Mouse (Mus musculus): ENCODE data around the gene Clk2. TPM values are rescaled to one million over a fixed set of nuclear protein-coding genes. Genes with fewer than 3 reads are reported as not detected.

Clk2 gene
- total and polyA plus RNA-seq, 2 experiments, result 7.4 to 23.9 TPM

GRCm38 (mm10) chr3:89187690-89188477 is 23.3 kb downstream of the Clk2 start:
- no peak for TF ChIP-seq CTCF (IDR thresholded peaks at IDR 0.05; ENCODE audit: low read depth, low read length)
- H3K79me2 ChIP-seq (ENCODE audit: control insufficient read depth, insufficient read depth, low read length), result no peaks in the 10 kb centered on the region
- peak overlapping the region; percentile 23; the same call in 1 of the 2 replicates for H3K4me3 ChIP-seq (ENCODE audit: insufficient read depth, low read depth, low read length)
- no peaks in the 10 kb centered on the region for H3K27me3 ChIP-seq (ENCODE audit: control insufficient read depth, insufficient read depth, low read length)
- H3K4me1 ChIP-seq (ENCODE audit: control insufficient read depth, insufficient read depth, low read length), result no peaks in the 10 kb centered on the region
- no peak for DNase-seq (ENCODE audit: extremely low read depth, low read depth, low spot score)
- H3K9ac ChIP-seq (ENCODE audit: low read depth, low read length), result no peak overlapping the region
- H3K27ac ChIP-seq (replicated peaks; ENCODE audit: insufficient read depth, low read depth, low read length), result peak overlapping the region; percentile 7; the same call in 1 of the 2 replicates
- 95% methylated on average over 18 of the region's 18 CpGs for WGBS
- no peaks in the 10 kb centered on the region for H3K36me3 ChIP-seq (ENCODE audit: control insufficient read depth, insufficient read depth, low read length)

DNA sequence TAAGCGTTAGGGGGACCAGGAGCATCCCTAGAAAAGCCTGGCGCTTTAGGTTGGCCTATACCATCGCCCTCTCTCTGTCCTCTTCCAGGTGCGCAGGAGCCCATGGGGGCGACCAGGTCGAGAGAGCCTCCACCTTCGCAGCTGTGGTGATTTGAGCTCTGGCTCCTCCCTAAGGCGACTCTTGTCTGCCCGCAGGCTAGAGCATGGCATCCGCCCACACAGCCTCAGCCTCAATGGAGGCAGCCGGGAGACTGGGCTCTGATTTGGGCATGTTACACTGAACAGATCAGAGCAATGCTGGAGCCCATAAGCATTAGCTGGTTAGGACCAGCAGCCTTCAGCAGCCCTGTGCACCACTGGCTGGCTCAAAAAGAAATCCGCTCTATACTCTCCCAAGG is 23.9 kb downstream of the Clk2 start:
- no peak for DNase-seq (ENCODE audit: extremely low read depth, low read depth, low spot score)
- no peak overlapping the region for H3K4me3 ChIP-seq (ENCODE audit: insufficient read depth, low read depth, low read length)
- H3K36me3 ChIP-seq (ENCODE audit: control insufficient read depth, insufficient read depth, low read length), result no peaks in the 10 kb centered on the region
- no peaks in the 10 kb centered on the region for H3K4me1 ChIP-seq (ENCODE audit: control insufficient read depth, insufficient read depth, low read length)
- H3K79me2 ChIP-seq (ENCODE audit: control insufficient read depth, insufficient read depth, low read length), result no peaks in the 10 kb centered on the region
- TF ChIP-seq CTCF (IDR thresholded peaks at IDR 0.05; ENCODE audit: low read depth, low read length) (no peak), POLR2A (IDR thresholded peaks at IDR 0.05; ENCODE audit: extremely low read depth, insufficient read depth, low read length) (no peak)
- no peaks in the 10 kb centered on the region for H3K27me3 ChIP-seq (ENCODE audit: control insufficient read depth, insufficient read depth, low read length)
- WGBS, result 87% methylated on average over 12 of the region's 12 CpGs
- 0 out of 2 replicates have a peak overlapping the region, but pooled peaks have one; percentile 7 for H3K27ac ChIP-seq (replicated peaks; ENCODE audit: insufficient read depth, low read depth, low read length)
- no peak overlapping the region for H3K9ac ChIP-seq (ENCODE audit: low read depth, low read length)

DNA sequence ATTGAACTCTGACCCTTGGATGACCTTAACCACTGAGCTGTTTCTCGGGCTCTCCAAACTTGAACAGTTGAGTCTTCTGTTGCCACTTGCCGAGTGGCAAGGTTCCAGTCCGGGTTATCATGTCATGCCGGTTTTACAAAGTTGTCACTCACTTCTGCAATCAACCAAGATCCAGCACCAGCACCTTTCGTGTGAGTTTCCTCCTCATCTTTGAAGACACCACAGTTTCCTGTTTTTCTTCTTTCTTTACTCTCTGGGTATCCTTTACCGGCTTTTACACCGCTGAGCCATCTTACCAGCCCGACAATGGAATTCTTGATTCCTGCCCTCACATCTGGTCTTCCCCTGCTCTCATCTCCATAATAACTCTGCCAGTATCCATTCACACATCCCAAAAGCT is 25.8 kb downstream of the Clk2 start:
- WGBS, result 71% methylated on average over 8 of the region's 8 CpGs
- Histone ChIP-seq H3K4me1 (ENCODE audit: control insufficient read depth, insufficient read depth, low read length) (no peaks in the 10 kb centered on the region), H3K27ac (replicated peaks; ENCODE audit: insufficient read depth, low read depth, low read length) (no peak overlapping the region)

GRCm38 (mm10) chr3:89193351-89193750 is 28.8 kb downstream of the Clk2 start:
- no peak overlapping the region for H3K9ac ChIP-seq (ENCODE audit: low read depth, low read length)
- WGBS, result 68% methylated on average over 1 of the region's 1 CpGs
- H3K36me3 ChIP-seq (ENCODE audit: control insufficient read depth, insufficient read depth, low read length), result no peaks in the 10 kb centered on the region
- H3K27ac ChIP-seq (replicated peaks; ENCODE audit: insufficient read depth, low read depth, low read length), result no peak overlapping the region
- no peak overlapping the region for H3K4me3 ChIP-seq (ENCODE audit: insufficient read depth, low read depth, low read length)
- DNase-seq (ENCODE audit: extremely low read depth, low read depth, low spot score), result no peak
- no peak for TF ChIP-seq CTCF (IDR thresholded peaks at IDR 0.05; ENCODE audit: low read depth, low read length)
- no peak for TF ChIP-seq POLR2A (IDR thresholded peaks at IDR 0.05; ENCODE audit: extremely low read depth, insufficient read depth, low read length)
- H3K4me1 ChIP-seq (ENCODE audit: control insufficient read depth, insufficient read depth, low read length), result no peaks in the 10 kb centered on the region
- no peaks in the 10 kb centered on the region for H3K79me2 ChIP-seq (ENCODE audit: control insufficient read depth, insufficient read depth, low read length)
- H3K27me3 ChIP-seq (ENCODE audit: control insufficient read depth, insufficient read depth, low read length), result no peaks in the 10 kb centered on the region

More for the DNA sequence above, 25.8 kb downstream of the Clk2 start:
- no peaks in the 10 kb centered on the region for H3K36me3 ChIP-seq (ENCODE audit: control insufficient read depth, insufficient read depth, low read length)
- no peak overlapping the region for H3K4me3 ChIP-seq (ENCODE audit: insufficient read depth, low read depth, low read length)
- H3K27me3 ChIP-seq (ENCODE audit: control insufficient read depth, insufficient read depth, low read length), result no peaks in the 10 kb centered on the region
- no peak for TF ChIP-seq CTCF (IDR thresholded peaks at IDR 0.05; ENCODE audit: low read depth, low read length)
- no peak for TF ChIP-seq POLR2A (IDR thresholded peaks at IDR 0.05; ENCODE audit: extremely low read depth, insufficient read depth, low read length)
- H3K79me2 ChIP-seq (ENCODE audit: control insufficient read depth, insufficient read depth, low read length), result no peaks in the 10 kb centered on the region
- no peak overlapping the region for H3K9ac ChIP-seq (ENCODE audit: low read depth, low read length)
- DNase-seq (ENCODE audit: extremely low read depth, low read depth, low spot score), result no peak

- 89% methylated on average over 2 of the region's 2 CpGs for WGBS
- no peak overlapping the region for H3K27ac ChIP-seq (replicated peaks; ENCODE audit: insufficient read depth, low read depth, low read length)
- H3K79me2 ChIP-seq (ENCODE audit: control insufficient read depth, insufficient read depth, low read length), result no peaks in the 10 kb centered on the region
- H3K4me1 ChIP-seq (ENCODE audit: control insufficient read depth, insufficient read depth, low read length), result no peaks in the 10 kb centered on the region
- no peak for DNase-seq (ENCODE audit: extremely low read depth, low read depth, low spot score)
- H3K9ac ChIP-seq (ENCODE audit: low read depth, low read length), result no peak overlapping the region
- no peaks in the 10 kb centered on the region for H3K36me3 ChIP-seq (ENCODE audit: control insufficient read depth, insufficient read depth, low read length)
- TF ChIP-seq POLR2A (IDR thresholded peaks at IDR 0.05; ENCODE audit: extremely low read depth, insufficient read depth, low read length), result no peak
- no peaks in the 10 kb centered on the region for H3K27me3 ChIP-seq (ENCODE audit: control insufficient read depth, insufficient read depth, low read length)
- H3K4me3 ChIP-seq (ENCODE audit: insufficient read depth, low read depth, low read length), result no peak overlapping the region
These were observed 29.3 kb downstream of the Clk2 start for GRCm38 (mm10) chr3:89193853-89194252.
